Mouse (Mus musculus): ENCODE results near the gene Lrrc75b.

Gene Lrrc75b

DNA sequence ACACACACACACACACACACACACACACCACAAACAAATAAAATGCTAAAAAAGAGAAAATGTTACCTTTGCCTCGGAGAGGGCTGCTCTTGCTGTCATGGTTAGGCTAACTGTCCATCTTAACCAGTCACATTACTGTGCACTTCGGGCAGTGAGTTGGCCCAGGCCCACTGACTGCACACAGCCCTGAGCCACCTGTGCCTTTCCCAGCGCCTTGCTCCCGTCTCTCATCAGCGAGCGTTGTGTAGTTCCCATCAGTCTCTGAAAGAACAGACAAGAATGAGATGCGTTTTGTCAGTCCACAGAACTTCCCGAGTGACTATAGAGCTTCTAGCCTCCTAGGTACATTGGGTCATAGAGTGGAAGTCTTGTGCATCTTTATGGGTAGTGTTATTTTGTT, 25.9 kb downstream of the Lrrc75b start:
- 88% methylated on average over 8 of the region's 8 CpGs for WGBS

DNA sequence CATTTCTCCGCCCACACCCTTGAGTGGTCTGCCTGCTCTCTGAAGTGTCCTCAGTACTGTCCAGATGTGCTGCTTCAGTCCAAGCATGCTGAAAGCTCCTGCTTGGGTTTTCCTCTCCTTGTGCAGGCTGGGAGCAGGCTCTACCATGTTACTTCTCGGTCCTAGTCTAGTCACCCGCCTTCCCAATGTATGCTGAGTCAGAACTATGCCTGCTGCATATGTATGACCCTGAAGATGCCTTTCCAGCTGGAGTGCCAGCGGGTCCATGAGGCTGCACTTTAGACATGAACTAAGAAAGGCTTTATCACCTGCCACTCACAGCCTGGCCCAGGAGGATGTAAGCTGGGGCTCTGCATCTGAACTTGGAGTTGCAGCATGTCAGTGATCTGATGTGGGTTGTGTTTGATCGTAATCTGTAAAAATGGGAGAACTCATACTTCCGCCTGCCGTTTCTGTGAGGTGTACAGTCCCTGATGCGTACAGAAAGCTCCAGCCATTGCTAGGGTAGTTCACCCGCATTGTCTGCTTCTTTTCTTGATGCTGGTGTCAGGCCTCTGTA, 28.5 kb downstream of the Lrrc75b start:
- WGBS: 77% methylated on average over 9 of the region's 9 CpGs

DNA sequence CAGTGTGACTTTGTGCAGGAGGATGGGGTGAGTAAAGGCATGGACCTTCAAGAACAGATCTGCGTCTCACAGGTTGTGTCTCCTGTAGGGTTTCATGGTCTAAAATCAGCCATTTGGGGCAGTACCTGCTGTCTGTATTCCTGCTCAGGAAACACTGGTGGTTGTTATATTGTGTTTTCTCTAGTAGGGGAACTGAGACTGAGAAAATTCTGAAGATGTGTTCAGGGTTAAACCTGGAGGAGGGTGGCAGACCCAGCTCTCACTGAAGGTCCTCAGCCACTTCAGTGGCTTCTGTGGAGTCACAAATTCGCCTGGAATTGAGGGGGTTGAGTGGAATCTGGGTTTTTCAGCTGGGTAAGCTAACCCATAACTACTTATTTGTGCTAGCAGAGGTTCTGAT, 29.8 kb downstream of the Lrrc75b start:
- 82% methylated on average over 2 of the region's 2 CpGs for WGBS

DNA sequence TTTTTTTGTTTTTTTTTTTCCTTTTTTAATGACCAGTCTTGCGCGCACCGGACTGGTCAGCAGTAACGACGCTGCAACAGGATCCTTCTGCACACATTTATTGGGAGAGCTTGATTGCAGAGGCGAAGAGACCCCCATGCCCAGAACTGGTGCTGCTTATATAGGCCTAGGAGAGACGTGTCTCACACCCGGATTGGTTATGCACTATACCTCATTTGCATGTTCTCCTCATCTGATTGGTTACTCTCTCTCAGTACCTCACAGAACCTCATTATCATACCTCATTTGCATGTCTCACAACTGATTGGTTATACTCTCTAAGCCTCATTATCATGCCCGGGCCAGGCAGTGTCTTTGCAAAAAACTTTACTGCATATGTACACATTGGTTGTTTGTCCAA, 34.7 kb downstream of the Lrrc75b start:
- 86% methylated on average over 9 of the region's 9 CpGs for WGBS

- 75% methylated on average over 4 of the region's 4 CpGs for WGBS
These were observed 38.5 kb downstream of the Lrrc75b start for GRCm38 (mm10) chr10:75521643-75522042.

DNA sequence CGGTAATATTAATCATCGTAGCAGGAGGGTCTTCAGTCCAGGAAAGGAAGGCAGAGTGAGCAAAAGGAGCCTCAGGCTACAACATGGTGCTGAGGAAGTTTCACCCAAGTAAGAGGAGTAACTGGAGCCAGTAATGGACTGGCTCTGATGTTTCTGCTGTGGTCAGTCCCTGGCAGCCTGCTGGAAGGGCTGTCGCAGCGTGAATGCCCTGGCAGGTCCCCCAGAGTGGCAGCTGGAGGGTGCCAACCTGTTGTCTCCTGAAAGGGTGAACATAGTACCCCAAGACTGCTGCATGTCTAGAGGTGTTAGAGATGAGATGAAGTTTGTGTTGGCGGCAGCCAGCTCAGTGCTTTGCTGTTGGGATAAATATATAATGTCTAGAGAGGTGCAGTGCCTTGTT, 39.5 kb downstream of the Lrrc75b start:
- WGBS: 85% methylated on average over 5 of the region's 5 CpGs

DNA sequence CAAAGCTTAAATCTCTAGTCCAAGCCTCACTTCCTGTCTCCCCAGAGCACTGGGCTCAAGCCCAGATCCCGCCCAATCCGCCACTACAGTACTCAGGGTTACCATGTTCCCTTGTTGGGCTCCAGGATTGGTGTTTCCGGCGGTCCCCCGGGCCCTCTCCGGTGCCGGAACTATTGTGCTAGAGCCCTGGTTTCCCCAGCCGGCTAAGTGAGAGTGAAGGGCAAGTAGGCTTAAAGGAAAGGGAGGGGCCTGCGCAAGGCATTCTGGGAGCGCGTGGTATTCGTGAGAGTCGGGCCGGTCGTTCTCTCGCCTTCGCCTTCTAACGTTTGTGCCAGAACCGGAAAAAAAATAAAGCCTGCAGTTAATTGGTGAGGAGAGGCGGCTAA, 42.4 kb downstream of the Lrrc75b start, which contains the start of gene Gucd1:
Gucd1 (minus strand) TSS at position 215 of the 386 bp plus-strand sequence.
- under 1% methylated on average over 20 of the region's 20 CpGs for WGBS

GRCm38 (mm10) chr10:75517073-75517757, 42.9 kb downstream of the Lrrc75b start, which contains the start of gene Snrpd3:
TSS of gene Snrpd3 (plus strand) at chr10:75517551.
- under 1% methylated on average over 50 of the region's 52 CpGs for WGBS

DNA sequence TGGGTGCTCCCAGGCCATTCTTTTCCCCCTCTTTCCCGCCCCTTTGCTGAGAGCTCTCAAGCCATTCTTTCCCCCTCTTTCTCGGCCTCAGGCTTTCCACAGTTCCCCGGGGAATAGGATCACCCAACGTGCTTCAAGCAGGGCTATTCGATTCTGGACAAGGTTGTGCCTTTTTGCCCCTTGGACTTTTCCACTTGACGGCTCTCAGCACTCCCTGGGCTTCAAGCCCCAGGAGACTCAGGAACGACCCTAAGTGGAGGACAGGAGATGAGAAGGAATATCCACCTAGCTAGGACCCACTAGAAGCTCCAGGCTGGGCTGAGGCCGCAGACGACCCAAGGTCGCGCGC, 43.4 kb downstream of the Lrrc75b start:
- 1% methylated on average over 12 of the region's 12 CpGs for WGBS

DNA sequence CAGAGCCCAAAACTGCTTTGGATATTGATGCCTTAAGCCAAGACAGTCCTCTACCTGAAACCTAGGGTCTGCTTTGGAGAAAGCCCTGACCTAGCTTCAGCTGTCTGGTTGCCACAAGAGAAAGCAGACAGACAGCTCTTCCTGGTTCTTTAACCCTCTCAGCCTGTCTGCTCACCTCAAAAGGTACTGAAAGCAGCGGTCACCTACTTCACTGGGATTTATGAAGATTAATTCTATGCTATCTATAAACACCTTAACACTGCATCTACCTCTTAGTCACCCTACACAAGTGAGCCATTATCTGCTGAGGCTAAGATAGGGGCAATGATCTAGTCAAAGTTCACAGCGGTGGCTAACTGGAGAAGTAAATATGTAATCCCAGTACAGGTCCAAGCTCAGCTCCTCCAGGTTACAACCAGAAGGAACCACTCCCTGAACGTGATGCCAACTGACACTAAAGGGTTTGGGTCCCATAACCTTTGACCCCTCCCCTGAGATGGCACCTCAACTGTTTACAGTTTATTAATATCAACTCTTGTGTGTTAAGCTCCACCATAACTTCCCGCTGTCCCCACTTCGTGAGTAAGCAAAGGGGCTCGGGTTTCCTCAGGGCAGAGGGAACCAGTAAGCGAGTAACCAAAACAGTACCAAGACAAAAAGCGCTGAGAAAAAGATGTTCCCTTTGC, 43.9 kb downstream of the Lrrc75b start:
- 31% methylated on average over 8 of the region's 8 CpGs for WGBS

DNA sequence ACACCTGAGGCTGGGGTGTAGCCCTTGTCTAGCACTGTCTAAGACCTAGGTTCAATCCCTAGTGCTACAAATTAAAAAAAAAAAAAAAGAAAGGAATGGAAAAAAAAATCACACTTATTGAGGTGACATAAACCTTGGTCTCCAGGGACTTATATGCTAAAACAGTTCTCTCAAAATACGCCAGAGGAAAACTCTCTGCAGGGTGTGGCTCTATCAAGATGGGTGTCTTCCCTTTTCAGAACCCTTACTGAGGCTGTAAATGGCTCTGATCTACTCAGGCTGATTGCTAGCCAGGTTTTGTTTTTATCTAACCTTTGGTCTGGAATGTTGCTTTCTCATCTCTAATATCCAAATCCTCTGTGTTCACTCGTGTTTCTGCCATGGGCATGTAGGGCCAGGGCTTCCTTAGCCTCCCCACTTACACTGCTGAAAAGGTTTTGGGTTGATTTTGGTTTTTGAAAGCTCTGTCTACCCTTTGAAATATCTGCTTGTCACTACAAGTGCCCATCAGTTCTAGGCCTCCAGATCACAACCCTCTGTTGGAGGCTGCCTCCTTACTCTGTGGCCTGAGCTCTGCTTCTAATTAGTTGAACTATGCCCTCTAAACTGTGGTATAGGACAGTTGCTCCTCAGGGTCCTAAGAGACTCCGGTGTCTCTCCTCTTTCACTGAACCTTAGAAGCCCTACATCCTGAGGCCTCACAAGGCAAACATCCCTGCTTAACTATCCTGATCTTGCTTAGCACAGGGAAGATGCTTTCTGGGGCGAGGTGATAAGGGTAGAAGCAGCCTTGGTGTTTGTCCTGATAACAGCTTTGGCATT, 44.7 kb downstream of the Lrrc75b start:
- 87% methylated on average over 4 of the region's 4 CpGs for WGBS

DNA sequence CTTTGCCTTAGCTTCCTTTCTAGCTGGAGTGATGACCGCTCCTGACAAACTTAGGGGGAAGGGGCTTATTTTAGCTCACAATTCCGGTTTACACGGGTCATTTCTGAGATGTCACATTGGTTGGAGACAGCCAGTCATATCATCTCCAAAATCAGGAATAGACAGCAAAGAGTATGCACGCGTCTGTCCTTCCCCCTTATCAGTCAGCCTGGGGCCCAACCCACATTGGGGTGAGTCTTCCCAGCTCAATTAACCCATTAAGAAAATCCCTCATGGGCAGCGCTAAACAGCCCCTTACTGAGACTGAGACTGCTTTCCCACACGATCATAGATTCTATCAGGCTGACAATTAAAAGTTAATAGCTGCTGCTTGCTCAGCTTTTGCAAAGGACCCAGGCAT, 45.8 kb downstream of the Lrrc75b start:
- WGBS: 82% methylated on average over 7 of the region's 7 CpGs

DNA sequence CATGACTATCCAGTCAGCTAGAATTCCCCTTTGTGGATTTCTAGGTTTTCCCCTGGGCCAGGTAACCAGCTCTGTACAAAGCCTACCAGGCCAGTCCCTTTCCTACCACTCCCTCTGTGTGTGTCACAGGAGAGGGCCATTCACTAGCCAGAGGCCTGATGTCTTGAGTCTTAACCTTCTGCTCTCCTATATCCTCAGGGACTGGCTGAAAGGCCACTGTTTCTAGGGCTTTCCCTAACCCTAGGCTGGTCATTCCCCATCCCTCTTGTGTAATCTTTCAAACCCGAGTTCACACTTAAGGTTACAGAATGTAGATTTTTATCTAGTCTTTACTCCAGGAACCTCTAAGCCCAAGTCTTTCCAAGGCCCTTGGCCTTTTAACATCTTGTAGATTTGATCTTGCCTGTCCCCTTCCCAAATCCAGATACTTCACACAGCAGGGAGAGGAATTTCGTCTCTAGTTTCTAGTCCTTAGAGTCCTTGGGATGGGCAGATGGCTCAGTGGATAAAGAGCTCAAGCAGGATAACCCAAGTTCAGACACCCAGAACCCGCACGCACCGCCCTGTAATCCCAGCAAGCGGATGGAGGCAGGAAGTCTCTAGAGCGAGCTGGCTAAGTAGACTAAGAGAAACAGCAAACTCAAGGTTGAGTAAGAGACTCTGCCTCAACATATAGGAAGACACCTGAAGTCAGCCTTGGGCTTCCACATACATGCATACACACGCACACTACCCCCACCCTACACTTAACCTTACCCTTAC, 46.6 kb downstream of the Lrrc75b start:
- 92% methylated on average over 8 of the region's 8 CpGs for whole genome bisulfite sequencing

DNA sequence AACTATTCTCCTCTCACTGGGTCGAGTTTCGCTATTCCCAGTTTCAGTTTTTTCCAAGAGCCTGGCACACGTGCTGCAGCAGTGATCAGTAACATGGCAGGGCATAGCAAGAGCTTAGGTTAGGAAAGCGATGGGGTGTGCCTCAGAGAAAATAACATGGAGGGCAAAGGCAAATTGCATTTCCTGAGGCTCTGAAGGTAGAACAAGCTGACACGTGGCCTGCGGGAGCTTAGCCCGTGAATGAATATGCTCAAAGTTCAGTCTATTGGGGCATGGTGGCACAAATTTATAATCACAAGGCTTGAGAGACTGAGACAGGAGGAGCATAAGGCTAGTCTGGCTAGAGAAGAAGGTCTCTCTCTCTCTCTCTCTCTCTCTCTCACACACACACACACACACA, 47.3 kb downstream of the Lrrc75b start:
- WGBS: 90% methylated on average over 7 of the region's 7 CpGs

DNA sequence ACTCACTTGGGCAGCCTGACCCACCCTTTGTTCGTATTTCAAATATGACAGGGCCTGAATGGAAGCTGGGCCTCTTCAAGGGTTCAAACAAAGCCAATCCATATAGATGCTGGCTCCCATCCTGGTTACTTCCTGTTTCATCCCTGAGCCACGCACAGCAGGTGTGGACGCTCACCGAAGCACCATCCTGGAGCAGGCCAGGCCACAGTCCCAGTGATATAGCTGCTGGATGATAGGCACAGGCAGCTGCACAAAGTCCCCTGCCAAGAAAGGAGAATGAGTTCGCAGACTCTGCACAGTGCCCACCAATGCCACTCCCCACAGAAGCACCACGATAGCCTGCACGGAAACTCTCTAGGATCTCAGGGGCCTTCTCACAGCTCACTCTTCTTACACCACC, 48.2 kb downstream of the Lrrc75b start:
- 94% methylated on average over 7 of the region's 7 CpGs for WGBS

- 91% methylated on average over 9 of the region's 9 CpGs for WGBS
These were observed 49.1 kb downstream of the Lrrc75b start for GRCm38 (mm10) chr10:75511060-75511459.

GRCm38 (mm10) chr10:75510446-75510845, 49.7 kb downstream of the Lrrc75b start:
- 83% methylated on average over 7 of the region's 7 CpGs for WGBS

GRCm38 (mm10) chr10:75505928-75506327, 54.2 kb downstream of the Lrrc75b start:
- WGBS: 90% methylated on average over 3 of the region's 3 CpGs

DNA sequence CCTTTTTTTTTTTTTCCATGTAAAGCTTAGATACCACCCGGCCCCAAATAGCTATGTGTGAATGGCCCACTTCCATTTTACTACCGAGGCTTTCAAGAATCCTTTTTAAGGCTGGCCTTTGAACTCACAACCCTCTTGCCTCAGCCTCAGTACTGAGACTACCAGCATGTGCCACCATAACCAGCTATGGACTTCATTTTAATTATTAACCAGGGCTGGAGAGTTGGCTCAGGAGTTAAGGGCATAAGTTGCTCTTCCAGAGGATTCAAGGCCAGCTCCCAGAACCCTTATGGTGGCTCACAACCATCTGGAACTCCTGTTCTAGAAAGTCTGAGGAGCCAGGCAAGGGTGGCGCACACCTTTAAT, 55.0 kb downstream of the Lrrc75b start:
- WGBS: 79% methylated on average over 3 of the region's 3 CpGs

DNA sequence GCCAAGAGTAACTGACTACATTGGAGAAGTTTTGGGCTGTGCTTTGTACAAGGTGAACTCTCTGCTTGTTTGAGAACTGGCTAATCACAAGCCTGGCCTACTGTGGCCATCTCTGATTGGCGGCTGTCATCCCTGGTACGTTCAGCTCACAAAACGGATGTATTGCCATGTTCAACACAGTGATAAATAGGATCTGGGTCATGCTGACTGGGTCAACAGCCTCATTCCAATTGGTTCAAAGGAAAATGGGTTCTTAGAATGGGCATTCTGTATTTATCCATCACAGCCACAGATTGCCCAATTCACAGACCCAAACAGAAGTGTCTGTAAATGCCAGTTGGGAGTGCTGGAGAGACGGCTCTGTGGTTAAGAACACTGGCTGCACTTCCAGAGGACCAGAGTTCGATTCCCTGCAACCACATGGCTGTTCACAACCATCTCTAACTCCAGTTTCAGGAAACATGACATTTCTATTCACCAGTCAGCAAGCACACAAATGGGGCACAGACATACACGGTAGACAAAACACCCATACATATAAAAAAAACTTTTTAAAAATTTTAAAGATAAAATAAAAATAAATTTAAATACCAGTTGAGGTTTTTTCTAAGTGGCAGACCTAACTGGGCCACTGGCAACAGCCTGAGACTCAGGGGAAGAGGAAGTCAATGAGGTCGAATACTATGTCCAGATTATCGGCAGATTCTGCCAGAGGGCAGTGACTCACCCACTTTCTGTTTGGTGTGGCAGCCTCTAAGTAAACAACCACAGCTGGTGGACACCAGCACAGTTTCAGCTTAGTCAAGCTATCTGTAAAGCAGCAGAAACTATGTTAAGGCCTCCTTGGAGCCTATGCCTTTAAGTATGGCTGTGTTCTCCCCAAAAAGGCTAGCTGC, 55.6 kb downstream of the Lrrc75b start:
- WGBS: 79% methylated on average over 8 of the region's 8 CpGs

GRCm38 (mm10) chr10:75503692-75504091, 56.4 kb downstream of the Lrrc75b start:
- 93% methylated on average over 7 of the region's 7 CpGs for WGBS

Data from cerebral cortex, adult 2 months (tissue).